Mouse (Mus musculus) megakaryocyte-erythroid progenitor cell, adult 5-6 weeks (primary cell): Measurements from ENCODE around the gene Frmd4a. TPM values are rescaled to one million over a fixed set of nuclear protein-coding genes. Genes with fewer than 3 reads are reported as not detected.
"Not testable (repeated sequence)": the region's sequence is repeated elsewhere in the genome, so short reads cannot be mapped to it uniquely, and the experiment has no call there.

Source experiments
- ATAC-seq: replicated peaks from 2 replicates; pipeline ENCODE4 v1.8.0; 2016; ENCODE audit warnings: mild to moderate bottlenecking, inconsistent platforms; ENCODE audit not compliant: severe bottlenecking, poor library complexity, low FRiP score, low TSS enrichment
- total RNA-seq, 2 experiments: library from RNA; stranded (forward) in 1 of 2; stranded (reverse) in 1 of 2; fragments of 200-1000, 215-1000 nt in 1 of 2; fragments of >200 nt in 1 of 2; fragmentation: Nextera tagmentation in 1 of 2; gene quantifications; 2 replicates each; pipeline ENCODE4 v1.2.3; 2014 to 2017

Frmd4a gene
- total RNA-seq, 2 experiments from 2014 or later = 14.7 to 35.2 TPM

DNA sequence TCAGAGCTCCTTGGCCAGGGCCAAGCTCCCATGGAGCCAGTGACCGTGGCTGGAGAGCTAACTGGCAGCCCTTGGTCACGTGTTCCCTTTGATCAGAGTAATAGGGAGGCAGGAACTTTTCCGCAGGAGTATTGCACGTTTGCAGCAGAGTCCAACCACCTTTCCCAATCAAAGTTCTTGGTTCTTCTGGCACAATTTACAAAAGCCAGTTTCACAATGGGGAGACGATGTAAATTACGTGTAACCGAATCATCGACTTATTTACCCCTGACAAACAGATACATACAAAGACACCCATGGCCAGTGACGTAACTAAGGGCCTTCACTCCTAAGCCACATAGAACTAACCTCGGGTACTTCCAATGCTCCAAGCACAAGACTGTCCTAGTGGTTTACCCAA lies 591.9 kb downstream of the Frmd4a start:
- ATAC-seq = no peak

DNA sequence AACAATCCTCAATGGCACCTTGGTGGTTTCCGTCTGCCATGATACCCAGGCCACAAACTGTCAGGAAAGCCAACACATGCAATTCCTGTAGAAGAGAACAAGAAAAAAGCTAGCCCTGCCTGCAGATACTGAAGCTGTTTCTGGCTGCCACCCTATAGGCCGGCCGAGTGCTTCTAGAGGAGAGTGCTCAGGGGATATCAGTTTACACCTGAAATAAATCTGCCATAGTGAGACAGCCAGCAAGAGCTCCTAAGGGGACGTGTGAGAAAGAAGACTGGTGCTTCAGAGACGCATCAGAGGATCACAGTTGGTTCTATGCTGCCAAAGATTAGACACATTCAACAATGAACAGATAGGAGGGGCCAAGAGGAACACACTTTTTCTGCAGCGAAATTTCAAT lies 593.8 kb downstream of the Frmd4a start:
- ATAC-seq = no peak

DNA sequence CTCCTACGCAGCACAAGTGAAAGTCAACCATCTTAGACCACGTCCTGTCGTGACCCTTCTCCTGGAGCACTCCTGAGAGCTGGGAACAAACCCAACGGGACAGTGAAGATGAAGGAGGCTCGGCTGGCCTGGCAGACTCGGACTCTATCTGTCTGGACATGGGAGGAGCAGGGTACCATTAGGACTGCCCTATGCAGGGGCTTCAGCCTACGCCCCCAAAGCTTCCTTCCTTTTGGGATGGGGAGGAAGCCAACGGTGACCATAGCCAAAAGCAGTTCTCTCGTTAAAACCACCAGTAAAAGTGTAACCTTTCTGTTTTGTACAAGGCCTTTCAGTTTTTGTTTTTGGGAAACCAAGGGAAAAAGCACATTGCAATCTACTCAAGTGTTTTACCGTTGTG lies 594.2 kb downstream of the Frmd4a start:
- ATAC-seq = no peak

DNA sequence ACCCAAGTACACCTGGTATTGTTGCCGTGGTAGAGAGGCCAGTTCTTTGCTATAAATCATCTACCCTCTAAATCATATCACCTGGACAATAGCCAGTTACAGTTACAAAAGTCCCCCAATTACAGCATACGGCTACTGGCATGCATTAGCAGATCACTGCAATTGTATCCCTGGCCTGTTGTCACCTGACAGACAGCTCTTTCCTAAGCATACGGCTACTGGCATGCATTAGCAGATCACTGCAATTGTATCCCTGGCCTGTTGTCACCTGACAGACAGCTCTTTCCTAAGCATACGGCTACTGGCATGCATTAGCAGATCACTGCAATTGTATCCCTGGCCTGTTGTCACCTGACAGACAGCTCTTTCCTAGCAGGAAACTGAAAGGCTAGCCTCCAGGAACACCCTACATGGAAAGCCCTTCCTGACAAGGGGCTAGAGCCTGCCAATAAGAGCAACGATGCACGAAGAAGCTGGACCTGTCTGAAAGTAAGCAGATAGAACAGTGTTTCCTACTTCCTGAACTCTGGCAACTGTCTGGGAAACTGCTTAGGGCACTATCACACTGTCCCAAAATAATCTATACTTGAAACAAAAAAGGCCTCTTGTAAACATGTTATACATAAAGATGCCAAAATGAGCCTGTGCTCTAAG lies 596.9 kb downstream of the Frmd4a start:
- ATAC-seq = not testable (repeated sequence)

DNA sequence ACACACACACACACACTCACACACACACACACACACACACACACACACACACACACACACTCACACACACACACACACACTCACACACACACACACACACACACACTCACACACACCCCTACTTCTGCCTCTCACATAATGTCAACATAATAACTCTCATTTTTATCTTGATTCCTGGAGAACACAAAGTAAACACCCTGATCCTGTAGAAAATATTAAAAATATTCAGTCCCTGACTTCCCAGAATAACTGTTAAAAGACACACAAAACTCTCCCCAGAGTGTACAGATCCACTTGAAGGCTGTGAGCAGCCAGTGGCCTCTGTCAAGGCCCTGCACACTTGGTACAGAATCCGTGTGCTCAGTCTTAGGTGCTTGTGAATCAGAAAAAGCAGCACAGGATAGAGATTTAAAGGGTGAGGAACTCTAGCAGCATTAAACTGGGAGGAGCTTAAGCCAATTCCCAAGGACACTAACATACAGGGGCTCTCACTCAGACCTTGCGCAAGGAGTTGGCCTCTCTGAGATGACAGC lies 597.6 kb downstream of the Frmd4a start:
- no peak for ATAC-seq

DNA sequence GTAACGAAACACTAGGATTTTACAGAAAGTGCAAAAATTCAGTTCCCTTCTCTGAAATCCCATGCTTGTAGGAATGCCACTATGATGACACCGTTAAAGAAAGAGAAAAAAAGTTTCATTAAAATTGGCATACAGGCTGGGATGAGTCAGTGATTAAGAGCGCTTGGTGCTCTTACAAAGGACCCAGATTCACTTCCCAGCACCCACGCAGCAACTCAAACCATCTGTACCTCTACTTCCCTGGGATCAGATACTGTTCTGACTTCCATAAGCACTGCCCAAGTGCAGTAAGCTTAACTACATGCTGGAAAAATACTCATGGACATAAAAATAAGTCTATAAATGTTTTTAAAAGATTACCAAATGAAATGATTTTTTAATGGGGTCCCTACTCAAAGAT lies 599.5 kb downstream of the Frmd4a start:
- no peak for ATAC-seq

DNA sequence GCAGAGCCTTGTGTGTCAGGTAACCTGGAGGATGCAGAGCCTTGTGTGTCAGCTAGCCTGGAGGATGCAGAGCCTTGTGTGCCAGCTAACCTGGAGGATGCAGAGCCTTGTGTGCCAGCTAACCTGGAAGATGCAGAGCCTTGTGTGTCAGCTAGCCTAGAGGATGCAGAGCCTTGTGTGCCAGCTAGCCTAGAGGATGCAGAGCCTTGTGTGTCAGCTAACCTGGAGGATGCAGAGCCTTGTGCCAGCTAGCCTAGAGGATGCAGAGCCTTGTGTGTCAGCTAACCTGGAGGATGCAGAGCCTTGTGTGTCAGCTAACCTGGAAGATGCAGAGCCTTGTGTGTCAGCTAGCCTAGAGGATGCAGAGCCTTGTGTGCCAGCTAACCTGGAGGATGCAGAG lies 601.6 kb downstream of the Frmd4a start:
- not testable (repeated sequence) for ATAC-seq

DNA sequence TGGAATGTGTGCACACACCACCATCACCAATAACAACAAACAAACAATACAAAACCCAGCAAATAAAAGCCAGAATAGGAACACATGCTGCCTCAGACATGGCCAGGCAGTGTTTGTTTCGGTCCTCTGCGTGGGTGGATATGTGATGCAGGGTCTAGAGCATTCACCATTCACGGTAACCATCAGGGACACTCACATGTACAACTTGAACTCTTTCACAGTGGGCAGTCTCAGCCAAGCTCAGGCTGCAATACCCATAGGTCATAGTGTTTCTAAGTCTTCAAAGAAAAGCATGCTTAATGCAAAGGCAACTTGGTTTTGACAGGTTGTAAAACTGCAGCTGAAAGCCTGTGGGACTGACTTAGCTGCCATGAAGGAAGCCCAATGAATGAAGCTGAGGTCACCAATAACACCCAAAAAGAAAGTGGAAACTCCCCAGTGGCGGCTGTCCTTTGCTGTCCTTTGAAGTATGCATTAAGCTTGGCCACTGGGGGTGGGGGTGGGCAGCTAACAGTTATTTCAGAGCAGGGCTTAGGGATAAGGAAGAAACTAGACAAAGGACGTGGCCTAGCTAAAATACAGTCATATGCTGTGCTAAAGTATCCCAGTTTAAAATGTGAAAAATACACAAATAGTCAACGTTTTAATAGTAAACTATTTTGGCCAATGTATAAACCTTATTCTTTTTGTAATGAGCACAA lies 602.5 kb downstream of the Frmd4a start:
- no peak for ATAC-seq

DNA sequence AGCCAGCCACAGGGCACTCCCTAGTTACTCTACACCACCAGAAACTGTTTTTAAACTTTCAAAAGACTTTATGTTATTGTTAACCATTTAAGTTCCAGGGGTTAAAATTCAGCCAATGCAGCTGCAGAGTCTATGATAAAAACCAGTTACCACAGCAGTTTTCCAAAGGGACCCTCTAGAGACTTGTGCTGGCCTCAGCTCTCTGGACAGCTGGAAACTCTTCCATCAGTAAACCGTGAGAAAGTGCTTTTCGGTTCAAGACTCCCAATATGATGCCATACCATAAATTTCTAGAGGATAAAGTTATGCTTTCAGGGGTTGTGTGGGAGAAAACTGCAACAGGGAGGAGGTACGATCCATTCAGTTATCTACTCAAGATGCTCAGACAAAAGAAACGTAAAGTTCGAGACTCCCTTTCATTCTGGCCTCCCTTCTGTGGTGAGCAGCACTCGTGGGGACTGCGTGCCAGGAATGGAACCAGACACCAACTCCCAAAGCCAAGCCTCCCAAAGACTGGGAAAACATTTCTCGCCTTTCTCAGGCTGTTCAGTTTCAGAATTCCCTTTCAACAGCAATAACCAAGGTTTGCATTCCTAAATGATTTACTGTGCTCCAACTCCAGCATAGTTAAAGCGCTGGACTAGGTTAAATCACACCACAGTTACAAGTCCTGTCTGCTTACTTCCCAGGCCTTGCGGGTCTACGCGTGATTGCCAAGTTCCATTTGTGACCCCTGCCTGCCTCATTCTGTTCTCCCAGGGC lies 603.3 kb downstream of the Frmd4a start:
- no peak for ATAC-seq

DNA sequence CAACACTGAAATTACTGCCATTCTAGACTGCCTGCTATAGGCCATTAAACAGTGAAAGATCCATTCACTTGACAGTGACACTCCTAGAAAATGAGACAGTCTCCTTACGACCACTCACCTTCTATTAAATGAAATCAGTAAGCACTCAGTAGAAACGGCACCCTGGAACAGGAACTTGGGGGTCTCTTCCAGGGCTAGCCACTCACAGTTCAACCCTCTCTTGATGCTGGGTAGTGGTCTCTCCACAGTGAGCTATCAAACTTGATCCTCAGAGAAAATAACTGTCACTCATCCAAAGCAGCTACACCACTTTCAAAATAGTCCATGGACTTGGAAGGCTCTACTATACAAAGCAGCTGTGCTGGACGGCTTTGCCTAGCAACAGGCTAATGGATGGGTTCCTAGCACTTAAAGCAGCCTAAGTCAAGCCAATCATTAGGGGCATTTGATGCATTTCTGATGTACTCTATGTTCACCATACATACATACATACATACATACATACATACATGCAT lies 604.0 kb downstream of the Frmd4a start:
- no peak for ATAC-seq

DNA sequence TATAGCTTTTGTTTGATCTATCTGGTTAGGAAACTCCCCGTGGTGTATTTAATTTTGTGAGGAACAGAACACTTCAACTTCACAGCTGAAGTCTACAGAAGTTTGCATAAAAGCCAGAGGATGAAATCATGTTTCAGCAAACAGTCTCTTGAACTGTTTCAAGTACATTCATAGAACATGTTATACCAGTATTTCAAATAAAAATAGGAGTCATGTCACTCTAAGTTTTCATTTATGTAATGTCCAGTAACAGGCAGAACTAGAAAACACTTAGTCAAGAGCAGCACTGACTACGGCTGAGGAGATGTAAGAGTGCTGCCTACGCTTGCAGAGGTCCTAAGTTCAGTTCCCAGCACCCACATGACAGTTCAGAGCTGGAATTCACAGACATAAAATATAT lies 609.4 kb downstream of the Frmd4a start:
- no peak for ATAC-seq

DNA sequence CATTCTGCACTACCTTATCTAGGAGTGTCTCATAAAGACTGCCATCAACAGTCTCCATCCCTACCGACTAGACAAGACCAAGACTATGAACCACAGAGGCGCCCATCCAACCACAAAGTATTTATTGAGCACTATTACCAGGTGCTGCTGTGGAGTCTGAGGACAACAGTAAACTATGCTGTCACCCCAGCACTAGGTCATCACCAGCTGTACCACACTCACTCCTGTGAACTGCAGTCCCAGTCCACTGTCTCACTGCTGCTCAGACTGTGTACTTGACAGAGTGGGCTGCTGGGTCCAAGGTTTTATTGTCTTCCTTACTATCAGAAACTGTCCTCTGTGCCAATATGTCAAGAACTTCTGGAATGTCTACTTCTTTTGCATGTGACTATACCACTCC lies 611.4 kb downstream of the Frmd4a start:
- no peak for ATAC-seq

DNA sequence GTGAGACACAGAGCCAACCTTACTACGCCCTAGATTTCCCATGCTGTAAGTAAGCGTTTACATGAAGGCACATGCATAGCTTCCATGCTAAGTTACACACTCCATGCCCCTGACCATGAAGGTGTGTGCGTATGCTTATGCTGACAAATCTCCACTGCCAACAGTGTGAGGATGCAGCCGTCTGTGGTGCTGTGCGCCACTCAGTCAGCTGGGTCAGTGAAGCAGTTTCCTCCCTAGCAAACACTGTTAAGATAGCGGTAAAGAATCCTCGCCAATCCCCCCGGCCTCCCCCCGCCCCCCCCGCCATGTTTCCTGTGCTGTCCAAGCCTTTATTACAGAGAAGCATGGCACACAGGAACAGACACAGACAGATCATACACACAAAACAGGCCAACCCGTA lies 612.0 kb downstream of the Frmd4a start:
- ATAC-seq = no peak

DNA sequence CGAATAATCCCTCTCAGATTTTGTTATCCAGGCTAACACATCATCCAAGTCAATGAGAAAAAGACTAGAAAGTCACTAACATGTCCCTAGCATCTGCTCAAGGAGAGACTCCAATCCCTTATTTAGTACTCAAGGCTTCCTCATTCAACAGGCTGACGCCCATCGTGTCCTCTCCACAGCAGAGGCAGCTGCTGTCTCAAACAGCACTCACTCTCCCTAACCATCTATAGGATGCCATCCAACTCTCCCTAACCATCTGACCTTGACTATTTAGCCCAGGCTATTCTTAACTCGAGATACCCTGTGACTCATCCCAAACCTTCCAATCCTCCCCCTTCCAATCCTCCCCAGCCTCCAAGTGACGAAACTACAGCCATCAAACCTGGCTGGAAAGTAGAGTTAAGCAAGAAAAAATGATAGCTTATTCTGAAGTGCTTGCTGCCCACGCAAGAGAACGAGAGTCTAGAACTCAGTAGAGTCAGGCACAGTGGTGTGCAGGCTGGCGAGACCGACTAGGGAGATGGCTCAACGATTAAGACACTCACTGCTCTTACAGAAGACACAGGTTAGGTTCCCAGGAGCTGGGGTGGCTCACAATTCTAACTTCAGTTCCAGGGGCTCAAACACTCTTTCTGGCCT lies 612.8 kb downstream of the Frmd4a start:
- no peak for ATAC-seq

DNA sequence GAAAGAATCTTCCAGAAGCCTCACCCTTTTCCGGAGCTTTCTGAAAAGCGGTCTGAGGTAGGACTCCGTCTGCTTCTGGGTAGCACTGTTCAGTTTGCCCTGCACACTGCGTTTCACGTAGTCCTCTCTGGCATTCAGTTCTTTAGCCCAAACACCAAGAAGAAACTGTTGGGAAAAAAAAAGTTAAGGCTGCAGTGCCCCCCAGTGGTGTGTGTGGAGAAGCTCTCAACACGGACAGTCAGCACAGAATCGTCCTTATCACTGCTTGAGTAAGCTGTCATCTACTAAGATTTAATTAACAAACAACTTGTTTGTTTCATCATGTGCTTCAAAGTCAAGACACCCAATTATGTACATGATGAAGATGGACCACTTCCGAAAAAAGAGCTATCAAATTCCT lies 618.3 kb downstream of the Frmd4a start:
- ATAC-seq = no peak

DNA sequence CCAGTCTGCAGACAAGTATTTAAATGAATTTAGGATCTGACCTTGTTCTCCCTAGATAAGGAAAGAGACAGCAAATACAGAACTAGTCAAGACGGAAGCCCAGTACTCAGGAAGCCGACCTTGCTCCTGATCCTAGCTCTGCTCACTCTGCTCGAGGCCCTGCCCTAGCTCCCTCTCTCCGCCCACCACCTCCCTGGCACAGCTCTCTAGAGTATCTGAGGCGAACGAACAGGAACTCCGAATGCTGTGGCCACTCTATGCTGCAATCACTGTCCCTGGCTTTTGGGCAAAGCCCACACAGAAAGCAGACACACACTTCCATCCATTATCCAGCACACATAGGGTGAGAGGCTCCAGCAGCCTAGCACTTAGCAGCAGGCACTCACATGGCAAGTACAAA lies 619.1 kb downstream of the Frmd4a start:
- no peak for ATAC-seq

DNA sequence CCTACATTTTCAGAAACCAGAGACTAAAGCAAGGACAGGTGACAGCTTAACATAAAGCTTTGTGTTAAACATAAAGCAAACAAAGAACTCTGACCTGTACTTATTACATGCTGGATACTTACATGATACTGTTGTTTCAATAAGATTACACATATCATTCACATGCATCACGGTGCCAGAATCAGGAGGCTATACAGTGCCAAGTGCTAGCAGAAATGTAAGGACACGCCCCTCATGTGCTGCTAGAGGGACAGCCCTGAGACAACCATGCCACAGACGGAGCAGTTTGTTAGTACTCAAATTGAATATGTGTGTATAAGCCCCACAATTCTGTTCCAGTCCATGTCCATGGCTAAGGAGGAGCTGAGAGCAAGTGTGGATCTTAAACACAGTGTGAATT lies 620.7 kb downstream of the Frmd4a start:
- peak; percentile 70 for ATAC-seq

DNA sequence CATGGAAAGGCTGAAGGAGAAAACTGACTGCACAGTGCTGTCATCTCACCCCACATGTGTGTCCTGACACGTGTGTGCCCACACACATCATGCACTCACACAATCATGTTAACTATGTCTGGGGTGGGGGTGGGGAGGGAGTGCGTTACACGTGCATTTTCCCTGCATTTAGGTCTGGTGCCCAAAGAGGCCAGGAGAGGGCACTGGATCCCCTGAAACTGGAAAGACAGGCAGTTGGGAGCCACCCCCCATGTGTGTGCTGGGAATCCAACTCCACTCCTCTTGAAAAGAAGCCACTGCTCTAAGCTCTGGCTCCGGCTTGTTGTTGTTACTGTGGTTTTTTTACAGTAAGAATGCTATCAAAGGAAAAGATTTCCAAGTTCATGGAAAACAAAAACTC lies 627.5 kb downstream of the Frmd4a start:
- no peak for ATAC-seq

DNA sequence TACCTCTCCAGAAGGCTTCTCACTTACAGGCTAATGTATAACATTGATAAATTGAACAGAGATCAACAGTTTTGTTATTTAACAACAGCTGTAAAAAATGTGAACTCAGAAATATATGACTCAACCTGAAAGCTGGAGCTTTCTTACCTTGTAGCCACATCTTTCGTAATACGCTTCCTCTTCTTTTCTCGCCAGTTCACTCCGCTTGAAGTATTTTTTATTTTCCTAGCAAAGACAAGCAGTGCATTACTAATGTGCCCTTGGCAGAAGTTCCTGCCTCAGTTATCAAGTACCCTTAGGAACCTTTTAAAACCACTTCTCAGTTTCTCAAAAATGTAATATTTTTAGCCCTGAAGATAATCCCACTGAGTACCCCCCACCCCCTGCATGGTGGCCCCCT lies 630.6 kb downstream of the Frmd4a start:
- no peak for ATAC-seq

DNA sequence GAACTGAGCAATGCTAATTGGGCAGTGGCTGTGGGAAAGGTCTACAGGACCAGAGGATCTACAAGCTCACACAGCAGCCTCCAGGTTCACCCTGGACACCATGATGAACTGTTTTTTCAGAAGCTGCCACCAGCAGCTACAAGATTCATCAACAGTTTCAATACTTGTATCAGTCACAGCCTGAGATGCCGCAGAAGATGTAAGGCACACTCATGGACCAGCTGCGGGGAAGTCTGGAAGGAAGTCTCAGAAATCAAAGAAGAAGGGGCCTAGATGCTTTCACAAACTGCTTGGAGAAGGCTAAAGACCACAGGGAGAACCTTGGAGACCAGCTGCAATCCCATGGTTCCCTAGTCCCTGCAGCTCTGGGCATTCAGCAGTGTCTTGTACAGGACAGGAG lies 632.1 kb downstream of the Frmd4a start:
- ATAC-seq = no peak
